Mouse (Mus musculus) limb, embryonic 12.5 days (tissue): Measurements from ENCODE around the gene Polr2a. TPM values are rescaled to one million over a fixed set of nuclear protein-coding genes. Genes with fewer than 3 reads are reported as not detected.
A peak's percentile ranks its signal among the peaks of the same experiment; 100 is the strongest.

Source experiments
- ATAC-seq: fragments of 200-750 bp; cut with Nextera tagmentation; 2 replicates; pipeline ENCODE4 v1.8.0; 2017; ENCODE audit warnings: low read depth, moderate TSS enrichment; ENCODE audit not compliant: insufficient number of reproducible peaks, insufficient read depth, low FRiP score, low TSS enrichment
- H3K27ac ChIP-seq: fragments of 300-500 bp; sonication (generic); 2 replicates; pipeline ENCODE4 v1.5.1; 2016; ENCODE audit warnings: mild to moderate bottlenecking, moderate library complexity
- H3K27me3 ChIP-seq: fragments of 300-500 bp; sonication (generic); 2 replicates; pipeline ENCODE4 v1.6.1; 2016; ENCODE audit warnings: mild to moderate bottlenecking, moderate library complexity
- H3K36me3 ChIP-seq: fragments of 300-500 bp; sonication (generic); 2 replicates; pipeline ENCODE4 v1.6.1; 2016; ENCODE audit warnings: mild to moderate bottlenecking, moderate library complexity
- H3K4me1 ChIP-seq: fragments of 300-500 bp; sonication (generic); replicated peaks from 2 replicates; pipeline ENCODE4 v1.6.1; 2016
- H3K4me2 ChIP-seq: fragments of 300-500 bp; sonication (generic); 2 replicates; pipeline ENCODE4 v1.6.1; 2016; ENCODE audit warnings: mild to moderate bottlenecking, moderate library complexity
- H3K4me3 ChIP-seq: fragments of 300-500 bp; sonication (generic); replicated peaks from 2 replicates; pipeline ENCODE4 v1.5.1; 2016; ENCODE audit warnings: mild to moderate bottlenecking
- H3K9ac ChIP-seq: fragments of 300-500 bp; sonication (generic); replicated peaks from 2 replicates; pipeline ENCODE4 v1.6.1; 2016; ENCODE audit warnings: mild to moderate bottlenecking, moderate library complexity
- H3K9me3 ChIP-seq: fragments of 300-500 bp; sonication (generic); 2 replicates; pipeline ENCODE4 v1.6.1; 2016; ENCODE audit warnings: mild to moderate bottlenecking, moderate library complexity
- WGBS: fragments of 180-500 bp; shearing (Covaris S2); methylation state at CpG from one replicate; pipeline ENCODE4 v1.1.7; 2016; 5-methylcytosine and 5-hydroxymethylcytosine counted together
- polyA plus RNA-seq: library from polyadenylated mRNA; unstranded; fragments of >200 nt; fragmentation: Nextera tagmentation; extraction: Ambion mirVana; gene quantifications from 2 replicates; pipeline ENCODE4 v1.2.1, GENCODE M21; 2016

Gene Polr2a
- polyA plus RNA-seq, 1 experiment from 2014 or later, result 27.2 TPM

DNA sequence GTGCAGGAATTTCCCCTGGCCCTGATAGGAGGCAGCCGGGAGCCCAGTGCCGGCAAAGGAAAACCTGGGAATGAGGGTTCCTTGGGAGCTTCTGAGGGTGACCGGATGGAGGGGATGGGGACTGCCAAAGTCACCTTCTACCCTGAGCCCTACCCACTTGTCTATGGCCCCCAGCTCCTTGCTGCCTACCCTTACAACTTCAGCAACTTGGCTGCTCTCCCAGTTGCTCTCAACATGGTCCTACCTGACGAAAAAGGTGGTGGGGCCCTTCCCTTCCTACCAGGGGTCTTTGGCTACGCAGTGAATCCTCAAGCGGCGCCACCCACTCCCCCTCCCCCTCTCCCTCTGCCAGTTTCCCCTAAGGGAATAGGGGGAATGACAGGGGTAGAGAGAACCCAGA, 20.5 kb upstream of the Polr2a start:
- 31% methylated on average over 7 of the region's 7 CpGs for WGBS
- no peaks in the 10 kb centered on the region for H3K9me3 ChIP-seq
- no peak overlapping the region for H3K27ac ChIP-seq
- 0 out of 2 replicates have a peak, but pooled peaks cover 9% of the 10 kb centered on the region for H3K4me1 ChIP-seq
- H3K27me3 ChIP-seq, result peaks cover 56% of the 10 kb centered on the region
- no peak overlapping the region for H3K4me2 ChIP-seq
- no peak overlapping the region; the same call in 1 of the 2 replicates for H3K9ac ChIP-seq
- ATAC-seq, result no peak
- peaks cover 32% of the 10 kb centered on the region for H3K36me3 ChIP-seq
- H3K4me3 ChIP-seq, result no peak overlapping the region

DNA sequence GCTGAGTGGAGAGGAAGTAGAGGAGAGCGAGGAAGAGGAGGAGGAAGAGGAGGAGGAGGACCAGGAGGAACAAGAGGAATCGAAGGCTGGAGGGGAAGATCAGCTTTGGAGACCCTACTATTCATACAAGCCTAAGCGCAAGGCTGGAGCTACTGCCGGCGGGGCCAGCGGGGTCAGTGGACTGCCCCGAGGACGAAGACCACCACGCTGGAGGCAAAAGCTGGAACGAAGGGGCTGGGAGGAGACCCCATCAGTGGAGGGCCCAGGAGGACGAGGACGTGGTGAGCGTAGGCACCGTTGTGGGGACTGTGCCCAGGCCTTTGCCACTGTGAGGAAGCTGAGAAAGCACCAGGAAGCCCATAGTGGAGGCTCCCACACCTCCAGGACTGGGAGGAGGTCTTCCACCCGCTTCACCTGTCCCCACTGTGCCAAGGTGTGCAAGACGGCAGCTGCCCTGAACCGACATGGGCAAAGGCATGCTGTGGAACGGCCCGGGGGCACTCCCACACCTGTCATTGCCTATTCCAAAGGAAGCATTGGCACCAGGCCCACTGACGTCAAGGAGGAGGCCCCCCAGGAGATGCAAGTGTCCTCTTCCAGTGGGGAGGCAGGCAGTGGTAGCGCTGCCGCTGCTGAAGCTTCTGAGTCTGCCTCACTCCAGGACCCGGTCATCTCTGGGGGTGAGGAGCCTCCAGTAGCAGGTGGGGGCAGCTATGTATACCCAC, 20.0 kb upstream of the Polr2a start:
- 66% methylated on average over 23 of the region's 23 CpGs for WGBS
- no peaks in the 10 kb centered on the region for H3K9me3 ChIP-seq
- no peak overlapping the region for H3K27ac ChIP-seq
- no peak overlapping the region for H3K4me3 ChIP-seq
- H3K9ac ChIP-seq, result no peak overlapping the region
- peaks cover 56% of the 10 kb centered on the region for H3K27me3 ChIP-seq
- H3K4me1 ChIP-seq, result 0 out of 2 replicates have a peak, but pooled peaks cover 9% of the 10 kb centered on the region
- H3K36me3 ChIP-seq, result peaks cover 32% of the 10 kb centered on the region
- no peak for ATAC-seq
- no peak overlapping the region for H3K4me2 ChIP-seq

DNA sequence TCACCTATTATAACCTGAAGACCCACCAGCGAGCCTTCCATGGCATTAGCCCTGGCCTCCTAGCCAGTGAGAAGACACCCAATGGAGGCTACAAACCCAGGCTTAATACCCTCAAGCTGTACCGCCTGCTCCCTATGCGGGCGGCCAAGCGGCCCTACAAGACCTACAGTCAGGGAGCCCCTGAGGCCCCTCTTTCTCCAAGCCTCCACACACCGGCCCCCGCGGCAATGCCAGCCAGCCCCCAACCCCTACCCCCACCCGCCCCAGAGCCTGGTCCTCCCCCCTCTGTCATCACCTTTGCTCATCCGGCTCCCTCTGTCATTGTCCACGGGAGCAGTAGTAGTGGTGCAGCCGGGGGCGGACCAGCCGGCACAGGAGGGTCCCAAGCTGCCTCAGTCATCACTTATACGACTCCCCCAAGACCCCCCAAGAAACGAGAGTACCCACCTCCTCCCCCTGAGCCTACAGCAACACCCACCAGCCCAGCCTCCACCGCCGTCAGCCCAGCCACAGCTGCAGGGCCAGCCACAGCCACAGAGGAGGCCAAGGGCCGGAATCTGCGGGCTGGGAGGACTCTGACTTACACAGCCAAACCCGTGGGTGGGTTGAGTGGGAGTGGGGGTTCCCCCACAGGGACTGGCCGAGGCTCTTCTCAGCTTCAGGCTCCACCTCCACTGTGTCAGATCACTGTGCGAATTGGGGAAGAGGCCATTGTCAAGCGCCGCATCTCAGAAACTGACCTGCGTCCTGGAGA, 19.2 kb upstream of the Polr2a start:
- Histone ChIP-seq H3K4me2 (no peak overlapping the region), H3K27ac (no peak overlapping the region), H3K36me3 (peaks cover 32% of the 10 kb centered on the region), H3K4me3 (no peak overlapping the region), H3K9ac (no peak overlapping the region), H3K4me1 (0 out of 2 replicates have a peak, but pooled peaks cover 9% of the 10 kb centered on the region), H3K27me3 (peaks cover 56% of the 10 kb centered on the region), H3K9me3 (no peaks in the 10 kb centered on the region)
- ATAC-seq, result no peak
- 62% methylated on average over 26 of the region's 26 CpGs for whole genome bisulfite sequencing

DNA sequence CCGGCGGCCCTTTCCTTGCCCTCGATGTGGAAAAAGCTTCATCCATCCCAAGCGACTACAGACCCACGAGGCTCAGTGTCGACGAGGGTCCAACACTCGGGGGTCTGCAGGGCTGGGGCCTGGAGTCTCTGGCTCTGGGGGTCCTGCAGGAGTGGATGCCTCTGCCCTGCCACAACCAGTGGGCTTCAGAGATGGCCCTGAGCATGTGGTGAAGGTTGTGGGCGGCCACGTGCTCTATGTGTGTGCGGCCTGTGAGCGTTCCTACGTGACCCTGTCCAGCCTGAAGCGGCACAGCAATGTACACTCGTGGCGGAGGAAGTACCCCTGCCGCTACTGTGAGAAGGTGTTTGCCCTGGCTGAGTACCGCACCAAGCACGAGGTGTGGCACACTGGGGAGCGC, 18.1 kb upstream of the Polr2a start:
- Histone ChIP-seq H3K4me3 (no peak overlapping the region), H3K4me2 (no peak overlapping the region), H3K27ac (no peak overlapping the region), H3K9me3 (no peaks in the 10 kb centered on the region), H3K27me3 (peaks cover 49% of the 10 kb centered on the region), H3K9ac (no peak overlapping the region), H3K36me3 (peaks cover 32% of the 10 kb centered on the region), H3K4me1 (0 out of 2 replicates have a peak, but pooled peaks cover 9% of the 10 kb centered on the region)
- WGBS, result 82% methylated on average over 20 of the region's 20 CpGs
- ATAC-seq, result no peak

DNA sequence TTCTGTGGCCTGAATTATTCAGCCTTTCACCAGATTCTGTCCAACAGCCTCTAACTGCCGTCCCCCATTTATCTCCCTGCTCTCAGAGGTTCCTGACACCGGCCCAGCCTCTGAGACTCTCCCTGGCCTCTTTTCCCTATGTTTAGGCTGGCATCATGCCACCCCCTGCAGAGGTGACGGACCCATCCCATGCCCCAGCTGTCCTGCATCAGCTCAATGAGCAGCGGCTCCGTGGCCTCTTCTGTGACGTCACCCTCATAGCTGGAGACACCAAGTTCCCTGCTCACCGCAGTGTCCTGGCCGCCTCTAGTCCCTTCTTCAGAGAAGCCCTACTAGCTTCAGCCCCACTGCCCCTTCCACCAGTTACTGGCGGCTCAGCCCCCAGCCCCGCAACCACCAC, 17.3 kb upstream of the Polr2a start:
- Histone ChIP-seq H3K4me1 (0 out of 2 replicates have a peak, but pooled peaks cover 9% of the 10 kb centered on the region), H3K9me3 (no peaks in the 10 kb centered on the region), H3K27me3 (peaks cover 49% of the 10 kb centered on the region), H3K4me2 (no peak overlapping the region), H3K4me3 (no peak overlapping the region), H3K9ac (no peak overlapping the region), H3K27ac (no peak overlapping the region), H3K36me3 (peaks cover 32% of the 10 kb centered on the region)
- no peak for ATAC-seq
- 68% methylated on average over 10 of the region's 10 CpGs for WGBS

DNA sequence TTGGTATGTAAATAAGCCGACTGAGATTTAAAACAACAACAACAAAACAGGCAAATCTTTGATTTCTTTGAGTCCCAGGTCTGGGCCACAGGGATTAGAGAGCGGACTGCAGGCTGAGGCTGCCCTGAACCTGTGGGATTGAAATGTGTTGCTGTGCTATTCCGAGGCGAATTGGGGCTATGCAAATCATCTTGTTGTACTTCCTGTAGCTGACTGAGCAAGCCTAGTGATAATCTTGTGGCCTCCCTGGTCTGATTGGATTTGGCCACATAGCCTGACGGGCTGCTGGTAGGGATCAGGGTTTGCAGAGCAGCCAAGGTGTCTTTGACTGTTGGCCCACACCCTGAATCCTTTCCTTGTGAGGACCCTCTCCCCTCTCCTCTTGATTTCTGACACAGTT, 16.5 kb upstream of the Polr2a start:
- WGBS, result 64% methylated on average over 5 of the region's 5 CpGs
- Histone ChIP-seq H3K9me3 (no peaks in the 10 kb centered on the region), H3K27me3 (peaks cover 43% of the 10 kb centered on the region), H3K4me3 (no peak overlapping the region), H3K4me2 (no peak overlapping the region), H3K4me1 (0 out of 2 replicates have a peak, but pooled peaks cover 9% of the 10 kb centered on the region), H3K9ac (no peak overlapping the region), H3K27ac (no peak overlapping the region), H3K36me3 (peaks cover 32% of the 10 kb centered on the region)
- no peak for ATAC-seq

DNA sequence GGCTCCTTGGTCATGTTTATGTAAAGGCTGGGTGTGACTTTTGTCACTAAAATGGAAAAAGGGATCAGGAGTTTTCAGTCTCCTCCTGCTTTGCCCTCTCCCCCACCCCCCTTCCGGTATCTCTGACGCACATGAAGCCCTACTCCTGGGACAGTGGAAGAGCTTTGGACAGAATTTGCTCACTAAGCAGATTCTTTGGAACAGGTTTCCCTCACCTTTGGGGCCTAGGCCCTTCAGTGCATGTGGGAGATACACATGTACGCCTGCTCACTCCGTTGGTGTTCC, 9.1 kb upstream of the Polr2a start:
- Histone ChIP-seq H3K4me3 (peak overlapping the region; percentile 86), H3K4me1 (peaks cover 26% of the 10 kb centered on the region), H3K27me3 (no peaks in the 10 kb centered on the region), H3K27ac (0 out of 2 replicates have a peak overlapping the region, but pooled peaks have one; percentile 66), H3K9me3 (no peaks in the 10 kb centered on the region), H3K36me3 (no peaks in the 10 kb centered on the region), H3K9ac (no peak overlapping the region), H3K4me2 (peak overlapping the region; percentile 78)
- ATAC-seq, result no peak
- 62% methylated on average over 4 of the region's 4 CpGs for WGBS

DNA sequence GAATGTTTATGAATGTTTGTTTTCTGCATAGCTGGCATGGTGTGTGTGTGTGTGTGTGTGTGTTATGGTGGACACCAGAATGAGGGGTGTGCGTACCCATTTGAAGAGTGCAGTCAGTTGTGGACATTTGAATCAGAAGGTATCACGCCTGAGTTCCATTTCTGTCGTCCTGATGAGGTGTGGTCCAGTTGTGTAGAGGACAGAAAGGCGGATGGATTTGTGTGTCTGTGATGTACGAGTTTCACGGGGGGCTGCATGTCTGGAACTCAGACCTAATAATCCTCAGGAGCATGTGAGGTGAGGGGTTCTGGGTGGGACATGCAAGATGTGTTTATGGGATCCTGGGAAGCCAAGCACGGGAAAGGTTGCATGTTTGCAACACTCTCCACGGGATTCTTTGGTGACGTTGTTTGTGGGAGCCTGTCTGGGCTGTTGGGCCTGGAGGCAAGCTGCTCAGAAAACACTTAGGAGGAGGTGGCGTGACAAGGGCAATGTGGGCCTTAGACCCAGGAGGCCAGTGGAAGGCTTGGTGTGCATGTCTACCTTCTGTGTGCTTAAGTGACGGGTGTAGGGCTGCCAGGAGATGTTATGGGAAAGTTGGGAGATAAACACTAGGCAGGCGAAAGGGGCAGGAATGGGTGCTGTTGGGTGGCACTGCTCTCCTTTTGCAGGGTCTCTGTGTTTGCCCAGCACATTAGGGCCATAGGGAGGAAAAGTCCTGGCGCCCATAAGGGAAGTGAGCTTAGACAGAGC, 8.6 kb upstream of the Polr2a start:
- peaks cover 26% of the 10 kb centered on the region for H3K4me1 ChIP-seq
- no peaks in the 10 kb centered on the region for H3K9me3 ChIP-seq
- peak overlapping the region; percentile 86 for H3K4me3 ChIP-seq
- H3K27ac ChIP-seq, result peak overlapping the region; percentile 66; the same call in 1 of the 2 replicates
- WGBS, result 55% methylated on average over 13 of the region's 13 CpGs
- H3K4me2 ChIP-seq, result peak overlapping the region; percentile 78
- no peaks in the 10 kb centered on the region for H3K36me3 ChIP-seq
- H3K9ac ChIP-seq, result peak overlapping the region; percentile 92
- no peak for ATAC-seq
- H3K27me3 ChIP-seq, result no peaks in the 10 kb centered on the region

DNA sequence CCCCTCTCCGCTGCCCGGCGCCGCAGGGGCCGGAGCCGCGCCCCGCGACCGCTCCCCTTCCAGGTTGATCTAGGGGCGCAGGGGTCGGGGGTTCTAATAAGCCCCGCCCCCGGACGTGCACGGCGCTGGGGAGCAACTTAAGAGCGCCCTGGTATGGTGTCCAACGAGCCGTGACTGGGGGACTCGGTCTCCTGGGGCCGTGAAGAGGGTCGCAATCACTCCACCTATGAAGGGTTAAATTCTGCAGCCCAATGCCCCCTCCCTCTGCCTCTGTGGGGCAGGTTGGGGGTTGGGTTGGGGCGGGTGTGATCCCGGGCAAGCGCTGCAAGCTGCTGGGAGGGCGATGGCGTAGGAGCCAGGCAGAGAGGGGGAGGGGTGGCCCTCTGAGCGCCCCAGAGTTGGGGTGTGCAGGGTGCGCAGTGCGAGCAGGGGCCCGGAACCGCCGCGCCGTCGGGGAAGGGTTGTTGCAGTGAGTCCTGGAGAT, 7.7 kb upstream of the Polr2a start:
- Histone ChIP-seq H3K9ac (peak overlapping the region; percentile 92), H3K9me3 (no peaks in the 10 kb centered on the region), H3K36me3 (no peaks in the 10 kb centered on the region), H3K27ac (peak overlapping the region; percentile 79), H3K4me1 (peaks cover 26% of the 10 kb centered on the region), H3K27me3 (no peaks in the 10 kb centered on the region), H3K4me2 (peak overlapping the region; percentile 78), H3K4me3 (peak overlapping the region; percentile 86)
- under 1% methylated on average over 37 of the region's 37 CpGs for WGBS
- peak; percentile 63 for ATAC-seq

DNA sequence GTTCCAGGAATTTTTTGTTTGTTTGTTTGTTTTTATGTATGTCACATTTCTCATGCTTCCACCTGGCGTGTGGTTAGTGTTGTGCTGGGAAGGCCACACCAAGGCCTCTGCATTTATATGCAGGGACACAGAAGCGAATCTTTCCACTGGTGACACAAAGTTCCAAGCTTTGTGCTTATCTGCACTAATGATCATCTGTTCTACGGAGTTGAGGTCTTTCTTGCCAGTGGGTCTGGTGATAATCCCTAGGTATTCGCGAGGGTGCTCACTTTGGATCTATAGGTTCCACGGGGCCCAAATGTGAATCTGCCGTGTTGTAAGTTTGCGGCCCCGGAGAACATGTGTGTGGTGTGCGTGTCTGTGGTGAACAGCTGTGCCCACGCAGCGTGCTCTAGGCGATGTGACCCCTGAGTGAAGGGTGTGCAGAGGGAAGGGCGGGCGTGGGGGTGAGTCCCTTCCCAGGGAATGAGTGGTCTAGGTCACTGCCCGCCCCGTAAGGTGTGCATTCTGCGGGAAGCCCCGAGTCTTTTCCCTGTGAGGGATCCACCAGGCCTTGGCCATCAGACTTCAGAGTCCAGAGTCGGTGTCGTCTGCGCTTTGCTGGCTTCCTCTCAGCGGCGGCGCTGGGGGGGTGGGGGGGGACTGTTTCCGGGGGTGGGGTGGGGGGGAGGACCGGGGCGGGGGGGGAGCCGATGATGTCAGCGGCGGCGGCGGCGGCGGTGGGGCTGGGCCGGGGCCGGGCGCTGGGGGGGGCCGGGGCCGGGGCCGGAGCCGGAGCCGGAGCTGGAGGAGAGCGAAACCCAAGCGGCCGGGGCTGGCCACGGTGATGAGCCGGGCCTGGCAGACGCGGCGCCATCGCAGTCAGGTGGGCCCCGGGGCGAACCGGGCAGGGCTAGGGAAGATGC, 7.0 kb upstream of the Polr2a start, which contains the start of gene Zbtb4:
TSS of gene Zbtb4 (plus strand) at position 692 of the 905 bp plus-strand sequence.
- Histone ChIP-seq H3K9me3 (no peaks in the 10 kb centered on the region), H3K9ac (peak within 1 kb of the TSS; percentile 92), H3K4me2 (peak within 1 kb of the TSS; percentile 78), H3K4me1 (peaks cover 29% of the 10 kb centered on the region), H3K4me3 (peak within 1 kb of the TSS; percentile 86), H3K27me3 (no peaks in the 10 kb centered on the region), H3K27ac (peak within 1 kb of the TSS; percentile 79), H3K36me3 (no peaks in the 10 kb centered on the region)
- 19% methylated on average over 40 of the region's 55 CpGs for WGBS
- peak; percentile 41; the same call in 1 of the 2 replicates for ATAC-seq
